Mouse (Mus musculus) R1 (cell line): ENCODE results near the gene Rsad2.

ENCODE experiments used
- DNase-seq: peaks from one replicate; pipeline ENCODE4 v3.0.0-alpha.2; 2018; ENCODE audit warnings: low read depth, low spot score

The Rsad2 gene

DNA sequence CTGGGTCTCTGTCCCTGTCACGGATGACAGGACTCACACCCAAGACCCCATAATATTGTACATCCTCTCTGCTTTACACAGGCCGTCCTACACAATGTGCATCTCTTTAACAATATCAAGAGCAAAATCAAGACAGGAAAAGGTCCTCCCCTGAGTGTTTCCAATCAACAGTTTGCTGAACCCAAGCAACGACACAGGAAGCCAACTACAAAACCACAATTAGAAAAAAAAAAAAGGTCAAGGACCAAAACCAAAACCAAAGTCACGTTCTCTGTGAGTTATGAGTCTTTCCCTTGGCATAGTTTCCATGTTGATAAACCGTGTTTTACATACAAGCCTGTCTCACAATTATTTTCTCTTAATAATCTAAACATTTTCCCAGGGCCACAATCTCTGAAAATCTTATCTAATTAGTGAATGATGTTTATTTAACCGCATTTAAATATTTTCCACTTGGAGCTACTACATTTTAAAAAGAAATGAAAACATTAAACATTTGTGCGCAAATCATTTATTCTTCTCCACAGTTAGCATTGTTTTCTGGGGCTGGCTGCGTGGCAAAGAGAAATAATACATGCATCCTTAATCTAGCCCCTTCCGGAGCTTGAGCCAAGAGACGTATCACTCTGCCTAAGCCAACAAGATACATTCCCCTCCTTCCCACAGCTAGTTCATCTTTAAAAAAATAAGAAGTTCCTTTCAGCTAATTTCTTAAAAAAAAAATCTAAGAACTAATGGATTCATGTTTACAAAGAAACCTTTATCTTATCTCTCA lies 54.4 kb downstream of the Rsad2 start:
- DNase-seq, result no peak

DNA sequence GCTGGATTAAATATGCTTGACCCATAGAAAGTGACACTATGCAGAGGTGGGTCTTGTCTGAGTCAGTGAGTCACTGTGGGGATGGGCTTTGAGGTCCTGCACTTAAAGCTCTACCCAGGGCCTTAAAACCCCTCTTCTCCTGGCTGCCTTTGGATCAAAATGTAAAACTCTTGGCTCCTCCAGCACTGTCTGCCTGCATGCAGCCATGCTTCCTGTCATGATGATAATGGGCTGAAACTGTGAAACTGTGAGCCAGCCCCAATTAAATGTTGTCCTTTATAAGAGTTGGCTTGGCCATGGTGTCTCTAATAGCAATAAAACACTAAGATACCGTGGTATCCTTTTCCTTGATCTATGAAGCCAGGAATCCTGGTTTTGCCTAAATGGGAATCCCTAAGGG lies 55.0 kb downstream of the Rsad2 start:
- DNase-seq, result no peak

DNA sequence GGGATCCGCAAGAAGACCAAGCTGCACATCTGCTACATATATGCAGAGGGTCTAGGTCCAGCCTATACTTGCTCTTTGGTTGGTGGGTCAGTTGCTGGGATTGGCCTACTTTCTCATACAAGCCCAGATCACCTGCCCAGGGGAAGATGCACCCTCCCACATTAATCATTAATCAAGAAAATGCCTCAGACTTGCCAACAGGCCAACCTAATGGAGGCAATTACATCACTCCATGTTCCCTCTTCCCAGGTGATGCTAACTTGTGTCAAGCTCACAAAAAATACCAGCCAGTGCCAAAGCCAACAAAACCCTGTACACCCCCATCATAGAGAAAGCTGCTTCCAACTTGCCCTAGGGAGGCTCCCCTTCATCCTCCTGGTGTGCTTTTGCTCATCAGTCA lies 55.5 kb downstream of the Rsad2 start:
- no peak for DNase-seq

DNA sequence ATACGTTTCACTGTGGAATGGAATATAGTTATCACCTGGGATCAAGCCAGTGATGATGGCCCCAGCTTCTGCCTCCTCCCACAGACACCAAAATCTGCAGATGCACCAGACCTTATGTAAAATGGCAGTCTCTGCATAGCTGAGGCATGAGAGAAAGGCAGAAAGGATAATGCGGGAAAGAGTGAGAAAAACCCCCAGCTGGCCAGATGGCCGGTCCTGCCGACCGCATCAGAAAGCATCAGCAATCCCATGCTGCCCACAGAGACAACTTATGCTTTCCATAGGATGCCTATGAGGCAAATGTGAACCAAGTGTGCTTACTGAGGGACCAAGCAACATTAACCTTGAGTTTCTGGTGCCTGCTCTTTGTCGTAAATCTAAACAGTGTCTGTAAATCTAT lies 56.9 kb downstream of the Rsad2 start:
- DNase-seq, result no peak

DNA sequence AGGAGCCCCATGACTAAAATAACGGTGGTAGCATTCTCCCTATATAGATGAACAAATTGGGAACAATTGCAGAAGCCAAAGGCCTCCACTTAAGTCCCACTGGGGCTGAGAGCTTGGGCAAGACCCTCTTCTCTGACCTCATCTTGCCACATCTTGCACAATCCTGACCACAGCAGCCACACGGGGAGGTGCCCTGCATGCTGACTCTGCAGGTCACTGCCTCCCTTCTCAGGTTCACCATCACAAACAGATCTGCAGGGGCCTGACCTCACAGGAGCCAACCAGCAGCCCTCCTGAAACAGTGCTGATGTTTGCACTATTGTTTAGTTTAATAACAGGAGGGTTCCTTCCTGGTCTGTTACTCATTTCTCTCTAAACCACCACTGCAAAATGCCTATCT lies 57.7 kb downstream of the Rsad2 start:
- no peak for DNase-seq

DNA sequence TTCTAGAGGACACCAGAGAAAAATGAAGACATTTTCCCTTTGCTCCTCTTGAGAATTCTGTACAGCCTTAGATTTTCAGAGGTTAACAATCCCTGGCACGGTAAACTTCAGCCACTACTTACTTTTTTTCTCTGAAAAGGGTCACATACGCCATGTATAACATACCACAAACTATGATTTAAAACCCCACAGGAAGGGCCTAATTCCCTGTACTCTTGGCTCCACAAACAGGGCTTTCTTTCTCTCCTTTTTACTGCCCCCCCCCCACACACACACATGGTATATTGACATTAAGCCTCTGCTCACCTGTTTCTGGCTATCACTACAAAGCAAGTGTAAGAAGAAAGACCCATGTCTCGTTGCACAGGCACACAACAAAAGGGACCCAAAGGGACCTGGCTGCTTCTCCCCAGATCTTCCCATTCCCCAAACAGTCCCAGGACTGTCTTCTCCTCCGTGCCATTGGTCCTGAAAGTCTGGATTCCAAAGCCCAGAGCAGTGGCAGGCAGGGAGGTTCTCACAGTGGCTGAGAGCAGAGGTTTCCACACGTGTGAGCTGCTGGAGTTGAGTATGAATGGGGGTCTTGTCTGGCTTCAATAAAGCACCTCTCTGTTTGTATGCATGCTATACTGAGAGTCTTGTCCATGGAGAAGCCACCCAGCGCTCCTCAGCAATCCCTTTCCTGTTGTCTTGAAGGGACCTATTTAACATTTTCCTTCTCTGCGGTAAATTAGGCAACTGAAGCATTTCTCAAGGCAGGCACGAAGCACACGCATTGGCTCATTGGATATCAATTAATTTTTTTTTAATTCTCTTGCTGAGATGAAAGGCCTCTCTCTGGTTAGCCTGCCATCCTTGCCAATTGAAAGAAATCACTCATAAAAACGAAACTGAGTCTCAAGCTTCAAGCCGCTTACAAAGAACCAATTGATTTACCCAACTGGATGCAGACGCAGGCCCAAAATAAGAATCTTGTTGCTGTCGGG lies 61.5 kb downstream of the Rsad2 start:
- DNase-seq, result no peak

DNA sequence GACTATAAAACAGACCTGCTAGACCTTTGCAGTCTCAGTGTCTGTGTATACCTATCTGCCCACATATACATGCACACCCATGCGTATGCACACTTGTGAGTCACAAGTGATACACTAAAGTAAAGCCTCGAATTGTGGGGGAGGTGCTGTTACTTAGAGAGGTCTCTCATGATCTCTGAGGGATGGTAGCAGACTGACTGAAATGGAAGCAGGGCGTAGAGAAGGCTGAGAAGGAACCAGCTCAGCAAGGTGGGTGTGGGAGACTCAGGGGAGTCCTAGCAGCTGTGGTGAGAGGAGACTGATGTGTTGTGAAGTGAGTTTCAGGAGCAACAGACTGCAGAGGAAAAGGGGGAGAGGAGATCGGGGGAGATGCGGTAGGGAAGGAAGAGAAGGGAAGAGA lies 63.0 kb downstream of the Rsad2 start:
- DNase-seq, result no peak
